Mouse (Mus musculus) midbrain, postnatal 0 days (tissue): ENCODE measurements around the gene Tpm3. TPM values are rescaled to one million over a fixed set of nuclear protein-coding genes. Genes with fewer than 3 reads are reported as not detected.

Source experiments
- ATAC-seq: fragments of 200-750 bp; cut with Nextera tagmentation; 2 replicates; pipeline ENCODE4 v1.8.0; 2017; ENCODE audit warnings: moderate number of reproducible peaks, mild to moderate bottlenecking, moderate TSS enrichment, moderate library complexity; ENCODE audit not compliant: low FRiP score
- DNase-seq: peaks from one replicate; pipeline ENCODE4 v3.0.0-alpha.2; 2015; ENCODE audit warnings: low spot score
- H3K27ac ChIP-seq: fragments of 300-500 bp; sonication (generic); 2 replicates; pipeline ENCODE4 v1.5.1; 2014; ENCODE audit warnings: low read depth, mild to moderate bottlenecking, low read length, mixed read lengths
- H3K27me3 ChIP-seq: fragments of 300-500 bp; sonication (generic); 2 replicates; pipeline ENCODE4 v1.6.1; 2014; ENCODE audit warnings: low read length, control low read depth, mixed read lengths; ENCODE audit not compliant: insufficient read depth
- H3K36me3 ChIP-seq: fragments of 300-500 bp; sonication (generic); 2 replicates; pipeline ENCODE4 v1.6.1; 2014; ENCODE audit warnings: low read length, control low read depth, mixed read lengths; ENCODE audit not compliant: insufficient read depth
- H3K4me1 ChIP-seq: fragments of 300-500 bp; sonication (generic); 2 replicates; pipeline ENCODE4 v1.6.1; 2014; ENCODE audit warnings: mild to moderate bottlenecking, control low read depth, antibody characterized with exemption, low read length, mixed read lengths; ENCODE audit not compliant: insufficient read depth
- H3K4me2 ChIP-seq: fragments of 300-500 bp; sonication (generic); 2 replicates; pipeline ENCODE4 v1.6.1; 2014; ENCODE audit warnings: low read depth, mild to moderate bottlenecking, low read length, mixed read lengths; ENCODE audit not compliant: poor library complexity, severe bottlenecking
- H3K4me3 ChIP-seq: fragments of 300-500 bp; sonication (generic); 2 replicates; pipeline ENCODE4 v1.5.1; 2014; ENCODE audit warnings: low read depth, mild to moderate bottlenecking, low read length, moderate library complexity
- H3K9ac ChIP-seq: fragments of 300-500 bp; sonication (generic); replicated peaks from 2 replicates; pipeline ENCODE4 v1.6.1; 2014; ENCODE audit warnings: mild to moderate bottlenecking, low read length, moderate library complexity, mixed read lengths; ENCODE audit not compliant: poor library complexity, severe bottlenecking
- H3K9me3 ChIP-seq: fragments of 300-500 bp; sonication (generic); 2 replicates; pipeline ENCODE4 v1.6.1; 2016; ENCODE audit warnings: low read length, control low read depth
- CTCF ChIP-seq: IDR thresholded peaks from 2 replicates; pipeline ENCODE4 v1.5.1; 2016; ENCODE audit warnings: antibody characterized with exemption, mild to moderate bottlenecking
- WGBS: fragments of 180-500 bp; shearing (Covaris S2); extraction: QIAGEN DNeasy Blood & Tissue Kit; methylation state at CpG from one replicate; pipeline ENCODE4 v1.1.7; 2014; 5-methylcytosine and 5-hydroxymethylcytosine counted together
- polyA plus RNA-seq: library from polyadenylated mRNA; unstranded; fragments of >200 nt; fragmentation: Nextera tagmentation; extraction: Ambion mirVana; gene quantifications from 2 replicates; pipeline ENCODE4 v1.2.1, GENCODE M21; 2015
- total RNA-seq: library from RNA; depleted of rRNA; stranded (reverse); fragments of >200 nt; gene quantifications from 2 replicates; pipeline ENCODE4 v1.2.3, GENCODE M21; 2014

The Tpm3 gene
- total and polyA plus RNA-seq, 2 experiments from 2014 or later: 182 to 331 TPM

- H3K9ac ChIP-seq: peak overlapping the region; percentile 92
- WGBS: 3% methylated on average over 6 of the region's 6 CpGs
- TF ChIP-seq CTCF: no peak
- H3K4me3 ChIP-seq: peak overlapping the region; percentile 88
- DNase-seq (no peak), ATAC-seq (no peak)
- peak overlapping the region; percentile 90 for H3K27ac ChIP-seq
- H3K27me3 ChIP-seq: no peaks in the 10 kb centered on the region
- H3K4me1 ChIP-seq: peaks cover 18% of the 10 kb centered on the region
- peak overlapping the region; percentile 81 for H3K4me2 ChIP-seq
- no peaks in the 10 kb centered on the region for H3K9me3 ChIP-seq
- H3K36me3 ChIP-seq: no peaks in the 10 kb centered on the region
These were observed 8.0 kb downstream of the Tpm3 start for GRCm38 (mm10) chr3:90080498-90080863.

DNA sequence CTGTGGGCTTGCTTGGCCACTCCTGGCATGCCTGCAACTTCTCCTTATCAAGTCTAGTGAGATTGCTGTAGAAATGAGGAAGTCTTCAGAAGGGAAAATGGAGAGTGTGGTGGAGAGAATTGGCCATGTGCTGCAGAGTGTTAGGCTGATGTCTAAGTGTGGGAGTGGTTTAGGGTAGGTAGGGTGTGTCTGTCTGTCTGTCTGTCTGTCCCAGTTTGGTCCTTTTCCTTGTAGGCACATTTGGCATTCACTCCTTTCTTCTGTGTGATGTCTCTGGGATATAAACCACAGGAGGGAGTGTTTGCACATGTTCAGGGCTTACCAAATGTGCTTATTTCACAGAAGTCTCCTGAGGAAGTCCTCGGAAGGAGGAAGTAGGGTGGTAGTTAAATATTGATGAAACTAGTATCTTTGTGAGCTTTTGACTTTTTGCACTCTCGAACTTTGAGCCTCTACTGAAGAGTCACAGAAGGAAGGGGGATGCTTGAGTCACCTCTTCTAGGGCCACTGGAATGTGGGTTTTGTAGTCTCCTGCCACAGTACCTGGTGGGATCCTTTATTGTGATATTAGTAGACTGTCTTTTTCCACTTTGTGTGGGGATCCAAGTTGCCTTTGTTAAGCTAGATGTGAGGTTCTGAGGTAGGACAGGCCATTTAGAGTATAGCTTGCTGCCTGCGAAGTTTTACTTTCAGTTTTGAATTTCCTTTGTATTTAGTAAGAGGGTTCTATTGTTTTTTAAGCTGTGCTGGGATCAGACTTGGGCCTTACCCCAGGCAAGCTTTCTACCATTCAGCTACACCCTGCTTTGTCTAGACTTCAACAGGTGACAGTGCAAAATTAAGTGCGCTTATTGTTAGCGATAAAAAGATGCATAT lies 9.2 kb downstream of the Tpm3 start:
- peak overlapping the region; percentile 81 for H3K4me2 ChIP-seq
- H3K4me1 ChIP-seq: peaks cover 18% of the 10 kb centered on the region
- H3K9me3 ChIP-seq: no peaks in the 10 kb centered on the region
- peaks cover 3% of the 10 kb centered on the region; the same call in 1 of the 2 replicates for H3K36me3 ChIP-seq
- ATAC-seq (no peak), DNase-seq (no peak)
- H3K27me3 ChIP-seq: no peaks in the 10 kb centered on the region
- no peak for TF ChIP-seq CTCF
- H3K4me3 ChIP-seq: peak overlapping the region; percentile 88; the same call in 1 of the 2 replicates
- no peak overlapping the region for H3K9ac ChIP-seq
- H3K27ac ChIP-seq: no peak overlapping the region
- 74% methylated on average over 5 of the region's 5 CpGs for WGBS

- no peak overlapping the region for H3K9ac ChIP-seq
- H3K4me2 ChIP-seq: no peak overlapping the region
- peaks cover 7% of the 10 kb centered on the region for H3K36me3 ChIP-seq
- no peak for TF ChIP-seq CTCF
- H3K9me3 ChIP-seq: no peaks in the 10 kb centered on the region
- H3K4me3 ChIP-seq: no peak overlapping the region
- H3K4me1 ChIP-seq: peaks cover 18% of the 10 kb centered on the region
- H3K27me3 ChIP-seq: no peaks in the 10 kb centered on the region
- WGBS: 60% methylated on average over 5 of the region's 5 CpGs
- no peak for DNase-seq
- H3K27ac ChIP-seq: 0 out of 2 replicates have a peak overlapping the region, but pooled peaks have one; percentile 21
- ATAC-seq: no peak
These were observed 10.6 kb downstream of the Tpm3 start for GRCm38 (mm10) chr3:90083034-90083433.

- DNase-seq (peak; percentile 15), ATAC-seq (no peak)
- peaks cover 18% of the 10 kb centered on the region for H3K4me1 ChIP-seq
These were observed 11.4 kb downstream of the Tpm3 start for GRCm38 (mm10) chr3:90083698-90084324.

GRCm38 (mm10) chr3:90084790-90085189 lies 12.3 kb downstream of the Tpm3 start:
- H3K4me1 ChIP-seq: peaks cover 18% of the 10 kb centered on the region
- no peaks in the 10 kb centered on the region for H3K27me3 ChIP-seq
- H3K9ac ChIP-seq: no peak overlapping the region
- peak; percentile 8 for DNase-seq
- peaks cover 25% of the 10 kb centered on the region for H3K36me3 ChIP-seq
- no peak overlapping the region for H3K27ac ChIP-seq
- WGBS: 84% methylated on average over 4 of the region's 4 CpGs
- ATAC-seq: no peak
- H3K4me2 ChIP-seq: no peak overlapping the region
- no peaks in the 10 kb centered on the region for H3K9me3 ChIP-seq
- no peak for TF ChIP-seq CTCF
- H3K4me3 ChIP-seq: no peak overlapping the region

More at GRCm38 (mm10) chr3:90083698-90084324, 11.4 kb downstream of the Tpm3 start:
- H3K9me3 ChIP-seq: no peaks in the 10 kb centered on the region
- H3K9ac ChIP-seq: 0 out of 2 replicates have a peak overlapping the region, but pooled peaks have one; percentile 9
- no peak overlapping the region for H3K4me3 ChIP-seq
- H3K27me3 ChIP-seq: no peaks in the 10 kb centered on the region
- TF ChIP-seq CTCF: no peak
- WGBS: 30% methylated on average over 3 of the region's 3 CpGs
- peaks cover 15% of the 10 kb centered on the region for H3K36me3 ChIP-seq
- H3K27ac ChIP-seq: peak overlapping the region; percentile 21; the same call in 1 of the 2 replicates
- 0 out of 2 replicates have a peak overlapping the region, but pooled peaks have one; percentile 4 for H3K4me2 ChIP-seq

GRCm38 (mm10) chr3:90085281-90085680 lies 12.8 kb downstream of the Tpm3 start:
- no peak for TF ChIP-seq CTCF
- Histone ChIP-seq H3K9me3 (no peaks in the 10 kb centered on the region), H3K4me1 (peaks cover 18% of the 10 kb centered on the region), H3K27me3 (no peaks in the 10 kb centered on the region), H3K9ac (no peak overlapping the region), H3K4me3 (no peak overlapping the region), H3K27ac (no peak overlapping the region; the same call in 1 of the 2 replicates), H3K36me3 (peaks cover 30% of the 10 kb centered on the region), H3K4me2 (no peak overlapping the region)
- DNase-seq (no peak), ATAC-seq (no peak)
- 89% methylated on average over 6 of the region's 6 CpGs for WGBS
